Mouse (Mus musculus) kidney, adult 2 months (tissue): ENCODE measurements at regions not wholly inside any gene's neighbourhood (a gene's known extent, or its start where the extent isn't known, plus 50 kb on each side); places are given as distances from the start of the nearest gene placed in this dataset.

Experiments
- CTCF ChIP-seq: fragments of 200-500 bp; conservative IDR thresholded peaks from 2 replicates; pipeline ENCODE4 v1.5.1; 2011; ENCODE audit warnings: low read depth, mild to moderate bottlenecking, control low read depth, low read length, moderate library complexity, mixed read lengths; ENCODE audit not compliant: insufficient read depth, insufficient read length
- POLR2A ChIP-seq: fragments of 200-500 bp; IDR thresholded peaks from one replicate; pipeline ENCODE4 v1.6.1; 2011; ENCODE audit warnings: low read depth, low read length, control low read depth

DNA sequence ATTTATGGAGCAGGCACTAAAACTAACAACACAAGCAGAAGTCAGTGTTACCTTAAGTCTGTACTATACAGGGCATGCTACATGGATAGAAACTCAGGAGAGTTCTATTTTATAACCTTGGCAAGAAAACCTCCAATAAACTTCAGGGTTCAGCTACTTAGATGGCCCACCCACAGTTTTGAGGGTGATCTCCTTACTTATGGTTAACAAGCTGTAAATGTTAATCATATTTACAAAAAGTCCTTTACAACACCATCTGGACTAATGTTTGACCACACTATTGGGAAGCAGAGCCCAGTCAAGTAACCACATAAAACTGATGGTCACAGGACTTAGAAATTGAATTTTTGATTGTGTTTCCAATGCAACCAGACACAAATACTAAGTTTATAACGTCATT lies 187.8 kb downstream of the Car2 start:
- TF ChIP-seq CTCF (no peak), POLR2A (no peak)
